Mouse (Mus musculus): Measurements from ENCODE around the gene Eif5b. TPM values are rescaled to one million over a fixed set of nuclear protein-coding genes. Genes with fewer than 3 reads are reported as not detected.

The Eif5b gene
- polyA plus RNA-seq, 1 experiment, result 4.0 TPM

DNA sequence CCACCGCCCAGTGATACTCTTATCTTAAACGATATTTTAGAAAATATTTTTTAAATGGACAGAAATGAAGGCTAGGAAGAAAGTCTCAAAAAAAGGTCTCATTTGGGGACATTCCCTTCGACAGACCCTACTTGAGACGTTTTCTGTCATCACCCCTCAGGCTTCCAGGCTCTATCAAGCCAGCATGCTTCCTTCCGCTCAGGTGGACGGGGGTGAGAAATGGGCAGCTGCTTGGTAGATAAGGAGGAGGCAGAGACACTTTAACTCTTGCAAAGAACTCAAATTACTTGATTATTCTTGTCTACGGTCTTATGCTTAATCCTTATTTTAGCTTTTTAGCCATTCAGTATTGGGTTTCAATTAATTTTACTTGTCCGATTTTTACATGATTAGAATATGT lies 3.0 kb downstream of the Eif5b start:
- Histone ChIP-seq H3K27ac (ENCODE audit: insufficient read depth, low read length) (no peak overlapping the region), H3K4me3 (ENCODE audit: extremely low read depth, insufficient read depth, insufficient read length) (no peak overlapping the region), H3K4me1 (ENCODE audit: control insufficient read depth, insufficient read depth, insufficient read length) (no peaks in the 10 kb centered on the region; the same call in none of the 2 replicates), H3K36me3 (ENCODE audit: control insufficient read depth, insufficient read depth, low read length) (no peaks in the 10 kb centered on the region), H3K27me3 (ENCODE audit: control insufficient read depth, insufficient read depth, low read length) (no peaks in the 10 kb centered on the region)
- 84% methylated on average over 8 of the region's 8 CpGs for whole genome bisulfite sequencing
- no peak for TF ChIP-seq CTCF (IDR thresholded peaks at IDR 0.05; ENCODE audit: extremely low read depth, insufficient read depth, insufficient read length, insufficient replicate concordance)
- no peak for TF ChIP-seq POLR2A (IDR thresholded peaks at IDR 0.05; ENCODE audit: low read depth, low read length)
- no peak for DNase-seq (ENCODE audit: low read depth in 1 of 2, low spot score in 2 of 2)

DNA sequence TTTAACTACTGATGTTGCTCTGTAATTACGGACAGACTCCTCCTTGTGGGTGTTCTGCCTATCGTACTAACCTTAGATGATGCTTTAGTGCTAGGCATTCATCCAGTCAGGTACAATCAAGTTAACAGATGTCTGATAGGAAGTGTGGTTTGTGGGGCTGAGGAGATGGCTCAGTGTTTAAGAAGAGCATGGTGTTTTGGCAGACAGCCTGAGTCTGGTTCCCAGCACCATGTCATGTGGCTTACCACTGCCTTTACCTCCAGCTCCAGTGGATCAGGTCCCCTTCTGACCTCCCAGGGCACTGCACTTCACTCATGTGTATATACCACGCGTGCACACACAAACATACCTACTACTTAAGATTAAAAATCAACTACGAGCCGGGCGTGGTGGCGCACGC lies 4.1 kb downstream of the Eif5b start:
- Histone ChIP-seq H3K36me3 (ENCODE audit: control insufficient read depth, insufficient read depth, low read length) (no peaks in the 10 kb centered on the region), H3K4me1 (ENCODE audit: control insufficient read depth, insufficient read depth, insufficient read length) (no peaks in the 10 kb centered on the region; the same call in none of the 2 replicates), H3K4me3 (ENCODE audit: extremely low read depth, insufficient read depth, insufficient read length) (no peak overlapping the region), H3K27me3 (ENCODE audit: control insufficient read depth, insufficient read depth, low read length) (no peaks in the 10 kb centered on the region), H3K27ac (ENCODE audit: insufficient read depth, low read length) (no peak overlapping the region)
- no peak for DNase-seq (ENCODE audit: low read depth in 1 of 2, low spot score in 2 of 2)
- WGBS, result 89% methylated on average over 9 of the region's 9 CpGs
- no peak for TF ChIP-seq CTCF (IDR thresholded peaks at IDR 0.05; ENCODE audit: extremely low read depth, insufficient read depth, insufficient read length, insufficient replicate concordance)
- no peak for TF ChIP-seq POLR2A (IDR thresholded peaks at IDR 0.05; ENCODE audit: low read depth, low read length)

DNA sequence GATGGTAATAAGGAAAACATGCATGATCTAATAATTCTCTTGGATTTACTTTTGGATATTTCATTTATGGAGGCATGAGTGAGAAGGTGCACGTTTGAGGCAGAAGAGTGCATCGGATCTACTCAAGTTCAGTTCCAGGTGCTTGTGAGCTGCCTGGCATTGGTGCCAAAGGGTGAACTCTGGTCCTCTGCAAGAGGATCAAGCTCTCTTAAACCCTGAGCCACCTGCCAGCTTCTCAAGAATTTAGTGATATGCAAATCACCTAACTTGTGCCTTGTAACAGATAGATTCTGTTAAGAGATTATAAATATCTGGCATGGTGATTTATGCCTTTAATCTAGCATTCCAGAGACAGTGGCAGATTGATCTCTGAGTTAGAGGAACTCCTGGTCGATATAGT lies 5.2 kb downstream of the Eif5b start:
- H3K27me3 ChIP-seq (ENCODE audit: control insufficient read depth, insufficient read depth, low read length), result no peaks in the 10 kb centered on the region
- TF ChIP-seq POLR2A (IDR thresholded peaks at IDR 0.05; ENCODE audit: low read depth, low read length) (no peak), CTCF (IDR thresholded peaks at IDR 0.05; ENCODE audit: extremely low read depth, insufficient read depth, insufficient read length, insufficient replicate concordance) (no peak)
- 81% methylated on average over 3 of the region's 3 CpGs for WGBS
- no peaks in the 10 kb centered on the region for H3K36me3 ChIP-seq (ENCODE audit: control insufficient read depth, insufficient read depth, low read length)
- DNase-seq (ENCODE audit: low read depth in 1 of 2, low spot score in 2 of 2), result no peak
- no peaks in the 10 kb centered on the region; the same call in none of the 2 replicates for H3K4me1 ChIP-seq (ENCODE audit: control insufficient read depth, insufficient read depth, insufficient read length)
- no peak overlapping the region for H3K27ac ChIP-seq (ENCODE audit: insufficient read depth, low read length)
- H3K4me3 ChIP-seq (ENCODE audit: extremely low read depth, insufficient read depth, insufficient read length), result no peak overlapping the region

DNA sequence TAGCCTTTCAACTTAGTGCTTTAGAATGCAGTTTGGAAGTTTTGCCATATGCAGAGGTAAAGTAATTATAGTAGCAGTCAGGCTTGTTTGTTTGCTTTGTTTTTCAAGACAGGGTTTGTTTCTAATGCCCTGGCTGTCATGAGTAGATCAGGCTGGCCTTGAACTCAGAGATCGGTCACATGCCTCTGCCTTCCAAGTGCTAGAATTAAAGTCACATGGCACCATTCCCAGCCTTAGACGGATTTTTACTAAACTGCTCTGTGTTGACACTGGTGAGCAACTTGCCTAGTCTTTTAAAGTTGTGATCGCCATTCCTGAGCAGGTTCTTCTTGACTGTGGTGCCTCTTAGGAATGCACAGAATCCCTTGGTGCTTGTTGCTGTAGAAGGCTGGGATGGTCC lies 8.9 kb downstream of the Eif5b start:
- TF ChIP-seq CTCF (IDR thresholded peaks at IDR 0.05; ENCODE audit: extremely low read depth, insufficient read depth, insufficient read length, insufficient replicate concordance), result no peak
- TF ChIP-seq POLR2A (IDR thresholded peaks at IDR 0.05; ENCODE audit: low read depth, low read length), result no peak
- Histone ChIP-seq H3K36me3 (ENCODE audit: control insufficient read depth, insufficient read depth, low read length) (no peaks in the 10 kb centered on the region), H3K27me3 (ENCODE audit: control insufficient read depth, insufficient read depth, low read length) (no peaks in the 10 kb centered on the region), H3K4me3 (ENCODE audit: extremely low read depth, insufficient read depth, insufficient read length) (no peak overlapping the region), H3K27ac (ENCODE audit: insufficient read depth, low read length) (no peak overlapping the region), H3K4me1 (ENCODE audit: control insufficient read depth, insufficient read depth, insufficient read length) (peaks cover 3% of the 10 kb centered on the region; the same call in 1 of the 2 replicates)
- DNase-seq (ENCODE audit: low read depth in 1 of 2, low spot score in 2 of 2), result no peak
- WGBS, result 79% methylated on average over 3 of the region's 3 CpGs

DNA sequence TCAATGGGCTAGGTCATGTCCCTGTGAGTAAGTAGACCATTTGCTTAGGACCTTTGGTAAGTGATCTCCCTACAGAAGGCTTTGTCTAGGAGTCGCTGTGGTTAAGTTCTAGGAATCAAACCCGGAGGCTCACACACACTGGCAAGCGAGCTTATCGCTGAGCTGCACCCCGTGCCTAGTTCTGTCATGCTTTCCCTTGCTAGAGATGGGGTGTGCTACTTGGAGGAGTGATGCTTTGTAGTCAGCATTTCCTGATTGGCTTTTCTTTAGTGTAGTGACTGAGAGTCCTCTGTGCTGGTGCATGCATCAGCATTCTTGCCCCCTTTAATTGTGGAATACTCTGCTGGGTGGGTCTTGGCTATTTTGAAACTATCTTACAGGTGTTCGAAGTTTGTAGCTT lies 13.8 kb downstream of the Eif5b start:
- Histone ChIP-seq H3K27me3 (ENCODE audit: control insufficient read depth, insufficient read depth, low read length) (no peaks in the 10 kb centered on the region), H3K27ac (ENCODE audit: insufficient read depth, low read length) (peak overlapping the region; percentile 20; the same call in 1 of the 2 replicates), H3K36me3 (ENCODE audit: control insufficient read depth, insufficient read depth, low read length) (no peaks in the 10 kb centered on the region), H3K4me3 (ENCODE audit: extremely low read depth, insufficient read depth, insufficient read length) (no peak overlapping the region), H3K4me1 (ENCODE audit: control insufficient read depth, insufficient read depth, insufficient read length) (peaks cover 6% of the 10 kb centered on the region; the same call in 1 of the 2 replicates)
- no peak for DNase-seq (ENCODE audit: low read depth in 1 of 2, low spot score in 2 of 2)
- WGBS, result 47% methylated on average over 6 of the region's 6 CpGs
- TF ChIP-seq POLR2A (IDR thresholded peaks at IDR 0.05; ENCODE audit: low read depth, low read length), result no peak
- no peak for TF ChIP-seq CTCF (IDR thresholded peaks at IDR 0.05; ENCODE audit: extremely low read depth, insufficient read depth, insufficient read length, insufficient replicate concordance)

DNA sequence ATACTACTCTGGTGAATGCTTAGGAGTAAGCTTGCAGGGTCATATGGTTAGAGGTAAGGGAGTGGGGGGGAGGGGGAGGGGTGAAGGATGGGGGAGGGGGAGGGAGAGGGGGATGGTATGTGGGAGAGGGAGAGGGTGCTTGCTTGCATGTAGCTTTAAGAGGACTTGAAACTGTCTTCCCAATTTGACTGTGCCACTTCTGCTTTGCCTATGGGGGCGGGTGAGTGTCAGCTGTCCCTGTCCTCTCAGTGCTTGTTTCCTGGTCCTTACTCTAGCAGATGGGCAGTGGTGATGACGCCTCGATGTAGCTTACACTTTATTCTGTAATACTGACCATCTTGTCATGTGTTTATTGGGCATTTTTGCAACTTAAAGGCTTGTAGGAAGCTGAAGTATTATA lies 14.3 kb downstream of the Eif5b start:
- TF ChIP-seq CTCF (IDR thresholded peaks at IDR 0.05; ENCODE audit: extremely low read depth, insufficient read depth, insufficient read length, insufficient replicate concordance) (no peak), POLR2A (IDR thresholded peaks at IDR 0.05; ENCODE audit: low read depth, low read length) (no peak)
- Histone ChIP-seq H3K27ac (ENCODE audit: insufficient read depth, low read length) (no peak overlapping the region), H3K36me3 (ENCODE audit: control insufficient read depth, insufficient read depth, low read length) (no peaks in the 10 kb centered on the region), H3K4me3 (ENCODE audit: extremely low read depth, insufficient read depth, insufficient read length) (no peak overlapping the region), H3K4me1 (ENCODE audit: control insufficient read depth, insufficient read depth, insufficient read length) (peaks cover 6% of the 10 kb centered on the region; the same call in 1 of the 2 replicates), H3K27me3 (ENCODE audit: control insufficient read depth, insufficient read depth, low read length) (no peaks in the 10 kb centered on the region)
- DNase-seq (ENCODE audit: low read depth in 1 of 2, low spot score in 2 of 2), result peak; percentile 9 to 46
- WGBS, result 40% methylated on average over 3 of the region's 3 CpGs

DNA sequence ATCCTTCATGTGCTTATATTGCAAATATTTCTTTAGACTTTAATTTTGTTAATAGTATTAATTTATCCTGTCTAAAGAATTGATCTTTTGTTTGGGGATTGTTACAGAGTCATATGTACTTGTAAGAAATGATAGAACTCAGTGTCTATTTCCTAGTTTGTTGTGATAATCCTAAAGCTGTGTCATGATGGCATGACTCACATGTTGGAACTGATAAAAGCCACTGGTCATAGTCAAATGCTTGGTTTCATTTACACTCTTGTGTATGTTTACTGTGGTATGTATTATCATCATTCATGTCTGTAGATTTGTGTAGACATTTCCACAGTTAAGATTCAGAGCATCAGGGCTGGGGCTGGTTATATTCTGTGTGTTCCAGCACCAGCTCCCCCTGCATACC lies 14.7 kb downstream of the Eif5b start:
- peaks cover 6% of the 10 kb centered on the region; the same call in 1 of the 2 replicates for H3K4me1 ChIP-seq (ENCODE audit: control insufficient read depth, insufficient read depth, insufficient read length)

More for the DNA sequence above, 14.7 kb downstream of the Eif5b start:
- DNase-seq (ENCODE audit: low read depth in 1 of 2, low spot score in 2 of 2), result no peak
- no peak for TF ChIP-seq POLR2A (IDR thresholded peaks at IDR 0.05; ENCODE audit: low read depth, low read length)
- TF ChIP-seq CTCF (IDR thresholded peaks at IDR 0.05; ENCODE audit: extremely low read depth, insufficient read depth, insufficient read length, insufficient replicate concordance), result no peak
- Histone ChIP-seq H3K36me3 (ENCODE audit: control insufficient read depth, insufficient read depth, low read length) (no peaks in the 10 kb centered on the region), H3K4me3 (ENCODE audit: extremely low read depth, insufficient read depth, insufficient read length) (no peak overlapping the region), H3K27ac (ENCODE audit: insufficient read depth, low read length) (no peak overlapping the region), H3K27me3 (ENCODE audit: control insufficient read depth, insufficient read depth, low read length) (no peaks in the 10 kb centered on the region)

Measured in spleen, adult 2 months (tissue).